Mouse (Mus musculus) small intestine, adult 2 months (tissue): Measurements from ENCODE around the gene Gga2.

ENCODE experiments used
- CTCF ChIP-seq: fragments of 200-500 bp; IDR thresholded peaks from 2 replicates; pipeline ENCODE4 v1.5.1; 2012; ENCODE audit warnings: low read depth, mild to moderate bottlenecking, control low read depth, inconsistent platforms, low read length, moderate library complexity, mixed read lengths; ENCODE audit not compliant: insufficient replicate concordance, insufficient read length; ENCODE audit errors: extremely low read depth
- POLR2A ChIP-seq: fragments of 200-500 bp; IDR thresholded peaks from 2 replicates; pipeline ENCODE4 v1.6.1; 2012; ENCODE audit warnings: low read depth, mild to moderate bottlenecking, control low read depth, inconsistent platforms, low read length, moderate library complexity

- TF ChIP-seq CTCF (no peak), POLR2A (no peak)
These were observed 74.8 kb downstream of the Gga2 start for GRCm38 (mm10) chr7:121946196-121946595.
